Mouse (Mus musculus) bone marrow, adult 2 months (tissue): ENCODE measurements at regions not wholly inside any gene's neighbourhood (a gene's known extent, or its start where the extent isn't known, plus 50 kb on each side); places are given as distances from the start of the nearest gene placed in this dataset.

ENCODE experiments used
- H3K27ac ChIP-seq: fragments of 200-500 bp; 2 replicates; pipeline ENCODE4 v1.5.1; 2012; ENCODE audit warnings: low read depth, mild to moderate bottlenecking, control low read depth, inconsistent platforms, low read length; ENCODE audit not compliant: control insufficient read depth, poor library complexity, insufficient read depth
- H3K4me1 ChIP-seq: fragments of 200-500 bp; 2 replicates; pipeline ENCODE4 v1.6.1; 2011; ENCODE audit warnings: low read length; ENCODE audit not compliant: control insufficient read depth, insufficient read depth
- H3K4me3 ChIP-seq: fragments of 200-500 bp; replicated peaks from 2 replicates; pipeline ENCODE3; 2011; ENCODE audit warnings: mild to moderate bottlenecking, low read depth, low read length, control low read depth; ENCODE audit not compliant: control insufficient read depth
- CTCF ChIP-seq: fragments of 200-500 bp; IDR thresholded peaks from 2 replicates; pipeline ENCODE4 v1.5.1; 2011; ENCODE audit warnings: low read length, control low read depth; ENCODE audit not compliant: control insufficient read depth, insufficient read depth
- POLR2A ChIP-seq: fragments of 200-500 bp; IDR thresholded peaks from 2 replicates; pipeline ENCODE4 v1.6.1; 2011; ENCODE audit warnings: low read depth, mild to moderate bottlenecking, control low read depth, low read length, borderline replicate concordance; ENCODE audit not compliant: control insufficient read depth
- WGBS: fragments of 180-500 bp; shearing (Covaris S2); methylation state at CpG from one replicate; pipeline ENCODE4 v1.1.7; 2018; 5-methylcytosine and 5-hydroxymethylcytosine counted together

GRCm38 (mm10) chr5:74766211-74766610, 63.5 kb upstream of the Lnx1 start:
- TF ChIP-seq POLR2A: no peak
- no peak for TF ChIP-seq CTCF
- no peaks in the 10 kb centered on the region for H3K4me1 ChIP-seq
- WGBS: 79% methylated on average over 8 of the region's 8 CpGs
- no peak overlapping the region for H3K27ac ChIP-seq
- H3K4me3 ChIP-seq: no peak overlapping the region

- H3K4me1 ChIP-seq: no peaks in the 10 kb centered on the region
- H3K27ac ChIP-seq: no peak overlapping the region
- 74% methylated on average over 9 of the region's 9 CpGs for WGBS
- TF ChIP-seq CTCF (no peak), POLR2A (no peak)
- no peak overlapping the region for H3K4me3 ChIP-seq
These were observed 62.5 kb upstream of the Lnx1 start for GRCm38 (mm10) chr5:74765061-74765767.

GRCm38 (mm10) chr5:74757557-74757956, 54.8 kb upstream of the Lnx1 start:
- Histone ChIP-seq H3K27ac (no peak overlapping the region), H3K4me1 (no peaks in the 10 kb centered on the region), H3K4me3 (no peak overlapping the region)
- TF ChIP-seq CTCF (no peak), POLR2A (no peak)
- 87% methylated on average over 5 of the region's 5 CpGs for WGBS

GRCm38 (mm10) chr5:74752961-74753360, 50.2 kb upstream of the Lnx1 start:
- TF ChIP-seq CTCF (no peak), POLR2A (no peak)
- 85% methylated on average over 3 of the region's 3 CpGs for WGBS
- Histone ChIP-seq H3K4me3 (no peak overlapping the region), H3K27ac (no peak overlapping the region), H3K4me1 (no peaks in the 10 kb centered on the region; the same call in 1 of the 2 replicates)
